Mouse (Mus musculus): ENCODE measurements around the gene Rsph14. TPM values are rescaled to one million over a fixed set of nuclear protein-coding genes. Genes with fewer than 3 reads are reported as not detected.
A peak's percentile ranks its signal among the peaks of the same experiment; 100 is the strongest.

Gene Rsph14
- total RNA-seq, 2 experiments from 2014 or later = 1.4 TPM; not detected in 1

DNA sequence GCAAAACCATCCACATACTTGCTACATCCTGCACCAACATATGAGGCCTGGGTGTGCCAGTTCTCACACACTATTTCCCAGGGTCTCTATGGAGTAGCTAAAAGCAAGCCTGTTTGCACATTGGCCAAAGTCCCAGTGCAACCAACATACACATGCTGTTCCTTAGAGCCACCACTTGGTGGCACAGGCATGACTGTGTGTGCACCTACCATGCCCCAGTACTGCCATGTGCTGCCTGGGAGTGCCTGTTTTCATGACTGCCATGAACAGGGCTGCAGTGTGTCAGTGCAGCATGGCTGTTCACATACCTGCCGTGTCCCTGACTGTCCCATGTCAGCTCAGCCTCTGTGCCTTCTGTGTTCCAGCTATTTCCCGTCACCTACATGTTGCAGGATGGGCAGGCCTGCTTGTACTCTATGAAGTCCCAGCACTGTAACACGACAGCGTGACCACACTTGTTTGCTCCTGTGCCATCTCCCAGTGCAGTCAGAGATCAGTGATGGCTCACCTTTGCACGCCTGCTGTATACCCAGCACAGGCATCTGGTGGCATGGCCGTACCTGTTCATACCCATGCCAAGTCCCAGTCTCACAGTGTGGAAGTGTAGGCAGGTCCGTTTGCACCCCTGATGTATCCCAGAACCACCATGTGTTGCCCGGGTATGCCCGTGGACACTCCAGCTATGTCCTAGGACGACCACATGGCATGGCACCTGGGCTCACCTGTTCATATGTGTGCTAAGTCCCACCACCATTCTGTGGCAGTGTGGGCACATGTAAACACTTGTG lies 95.2 kb downstream of the Rsph14 start:
- no peak for DNase-seq (ENCODE audit: low spot score in 2 of 2)

DNA sequence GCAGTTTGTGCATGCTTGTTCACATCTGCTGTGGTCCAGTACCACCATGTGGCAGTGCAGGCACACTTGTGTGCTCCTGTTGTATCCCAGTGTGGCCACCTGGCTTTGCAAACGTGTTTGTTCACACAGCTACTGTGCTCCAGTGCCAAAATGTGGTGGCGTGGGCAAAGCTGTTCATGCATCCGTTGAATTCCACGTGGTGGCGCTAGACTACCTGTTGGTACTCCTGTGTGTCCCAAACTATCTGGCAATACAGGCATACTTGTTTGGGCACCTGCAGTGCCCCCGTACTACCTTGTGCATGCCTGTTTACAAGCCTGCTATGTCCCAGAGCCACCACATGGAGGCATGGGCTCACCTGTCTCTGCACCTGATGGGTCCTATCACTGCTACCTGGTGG lies 97.4 kb downstream of the Rsph14 start:
- no peak for DNase-seq (ENCODE audit: low spot score in 2 of 2)

DNA sequence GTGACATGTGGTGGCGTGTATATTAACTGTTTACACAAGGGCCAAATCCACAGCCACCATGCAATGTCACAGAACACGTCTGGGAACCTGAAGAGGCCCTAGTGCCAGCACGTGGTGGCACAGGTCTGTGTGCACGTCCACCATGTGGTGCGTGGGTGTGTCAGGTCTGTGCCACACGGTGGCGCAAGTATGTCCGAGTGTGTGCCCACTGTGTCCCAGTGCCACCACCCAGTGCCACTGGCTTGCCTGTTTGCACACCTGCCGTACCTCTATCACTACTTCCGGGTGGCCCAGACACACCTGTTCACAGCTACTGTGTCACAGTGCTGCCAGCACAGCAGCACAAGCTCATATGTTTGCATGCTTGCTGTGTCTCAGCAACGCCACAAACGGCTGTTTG lies 97.9 kb downstream of the Rsph14 start:
- no peak for DNase-seq (ENCODE audit: low spot score in 2 of 2)

DNA sequence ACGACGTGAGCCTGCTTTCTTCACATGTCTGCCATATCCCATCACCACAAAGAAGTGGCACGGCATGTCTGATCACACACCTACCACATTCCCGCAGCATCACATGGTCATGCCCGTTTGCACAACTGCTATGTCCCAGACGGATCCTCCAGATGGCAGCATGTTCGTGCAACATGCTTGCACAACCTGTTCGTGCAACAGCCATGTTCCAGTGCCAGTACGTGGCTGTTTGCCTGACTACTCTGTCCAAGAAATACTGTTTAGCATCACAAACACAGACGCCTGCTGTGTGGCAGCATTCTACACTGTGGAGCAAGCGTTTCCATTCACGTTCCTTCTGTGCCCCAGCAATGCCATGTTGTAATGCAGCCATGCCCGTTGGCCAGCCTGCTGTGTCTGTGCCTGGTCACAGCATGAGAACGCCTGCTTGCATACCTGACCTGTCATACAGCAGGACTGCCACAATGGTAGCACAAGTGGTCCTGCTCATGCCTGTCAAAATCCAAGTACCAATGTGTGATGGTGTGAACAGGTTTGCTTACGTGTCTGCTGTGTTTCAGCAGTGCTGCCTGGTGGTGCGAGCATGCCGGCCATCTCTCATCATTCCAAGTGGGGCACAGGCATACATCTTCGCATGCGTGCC lies 98.7 kb downstream of the Rsph14 start:
- no peak for DNase-seq (ENCODE audit: low spot score in 2 of 2)

DNA sequence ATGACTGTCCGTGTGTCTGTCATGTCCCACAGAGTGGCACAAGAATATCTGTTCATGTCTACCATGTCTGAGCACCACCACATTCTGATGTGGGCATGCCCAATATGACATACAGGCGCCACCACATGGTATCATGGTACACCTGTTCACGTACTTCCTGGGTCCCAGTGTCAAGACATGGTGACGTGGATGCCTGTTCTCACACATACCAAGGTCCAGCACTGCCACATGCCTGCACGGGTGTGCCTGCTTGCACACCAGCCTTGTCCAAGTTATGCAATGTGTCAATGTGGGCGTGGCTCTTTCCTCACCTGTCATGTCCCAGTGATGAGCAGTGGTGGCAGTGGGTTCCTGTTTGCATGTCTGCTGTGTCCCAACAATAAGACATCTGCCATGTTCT lies 99.9 kb downstream of the Rsph14 start:
- no peak for DNase-seq (ENCODE audit: low spot score in 2 of 2)

DNA sequence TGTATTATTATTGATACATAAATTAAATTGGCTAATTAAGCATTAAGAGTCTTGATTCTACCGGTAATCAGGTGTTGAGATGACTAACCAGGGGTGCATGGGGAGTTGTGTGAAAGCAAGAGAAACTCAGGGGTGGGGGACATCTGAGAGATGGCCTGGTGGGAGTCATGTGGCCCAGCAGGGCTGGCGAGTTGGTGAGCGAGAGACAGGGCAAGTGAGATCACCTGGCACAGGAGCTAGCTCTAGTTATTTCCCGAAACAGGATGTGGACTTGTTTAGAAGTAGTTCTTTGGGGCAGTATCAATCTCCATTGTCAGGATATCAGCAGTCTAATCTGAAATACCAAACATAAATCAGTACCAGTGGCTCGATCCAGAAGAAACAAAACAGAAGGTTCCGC lies 100.8 kb downstream of the Rsph14 start:
- no peak for DNase-seq (ENCODE audit: low spot score in 2 of 2)

DNA sequence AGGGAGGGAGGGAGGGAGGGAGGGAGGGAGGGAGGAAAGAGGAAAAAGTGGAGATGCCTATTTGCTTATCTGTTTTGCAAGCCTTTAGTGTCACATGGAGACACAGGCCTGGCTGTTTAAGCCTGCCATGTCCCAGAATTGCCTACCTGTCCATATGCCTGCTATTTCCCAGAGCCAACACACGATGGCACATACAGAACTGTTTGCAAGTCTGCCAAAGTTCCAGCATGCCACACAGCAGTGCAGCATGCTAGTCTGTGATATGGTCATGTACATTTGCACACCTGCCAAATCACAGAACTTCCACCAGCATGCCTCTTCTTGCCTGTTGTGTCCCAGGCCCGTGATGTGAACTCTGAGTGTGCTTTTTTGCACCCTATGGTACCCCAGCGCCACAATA lies 101.8 kb downstream of the Rsph14 start:
- no peak for DNase-seq (ENCODE audit: low spot score in 2 of 2)

DNA sequence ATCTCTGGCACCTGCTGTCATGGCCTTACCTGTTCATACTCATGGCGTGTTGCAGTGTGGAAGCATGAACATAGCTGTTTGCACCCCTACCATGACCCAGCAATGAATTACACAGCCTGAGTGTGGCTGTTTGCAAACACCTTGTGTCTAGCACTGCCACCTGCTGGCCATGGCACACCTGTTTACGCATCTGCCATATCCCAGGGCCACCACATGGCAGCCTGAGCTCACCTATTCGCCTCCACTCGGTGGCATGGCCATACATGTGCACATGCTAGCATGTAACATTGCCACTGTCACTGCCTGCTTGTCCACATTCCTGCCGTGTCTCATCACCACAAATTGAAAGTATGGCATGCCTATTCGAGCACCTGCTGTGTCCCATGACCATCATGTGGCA lies 102.8 kb downstream of the Rsph14 start:
- no peak for DNase-seq (ENCODE audit: low spot score in 2 of 2)

DNA sequence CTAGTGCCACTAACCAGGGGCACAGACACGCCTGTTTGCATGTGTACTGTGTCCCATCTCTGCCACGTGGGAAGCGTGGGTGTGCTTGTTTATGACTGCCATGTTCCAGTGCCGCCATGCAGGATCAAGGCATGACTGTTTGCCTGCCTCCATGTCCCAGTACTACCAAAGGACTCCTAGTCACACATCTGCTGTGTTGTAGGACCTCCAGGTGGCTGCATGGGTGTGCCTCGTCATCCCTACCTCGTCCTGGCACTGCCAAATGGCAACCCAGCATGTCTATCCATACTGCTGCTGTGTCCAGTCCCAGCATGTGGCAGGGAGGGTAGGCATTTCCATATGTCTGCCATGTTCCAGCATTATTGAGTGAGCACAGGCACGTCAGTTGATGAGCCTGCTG lies 104.1 kb downstream of the Rsph14 start:
- DNase-seq (ENCODE audit: low spot score in 2 of 2) = no peak

DNA sequence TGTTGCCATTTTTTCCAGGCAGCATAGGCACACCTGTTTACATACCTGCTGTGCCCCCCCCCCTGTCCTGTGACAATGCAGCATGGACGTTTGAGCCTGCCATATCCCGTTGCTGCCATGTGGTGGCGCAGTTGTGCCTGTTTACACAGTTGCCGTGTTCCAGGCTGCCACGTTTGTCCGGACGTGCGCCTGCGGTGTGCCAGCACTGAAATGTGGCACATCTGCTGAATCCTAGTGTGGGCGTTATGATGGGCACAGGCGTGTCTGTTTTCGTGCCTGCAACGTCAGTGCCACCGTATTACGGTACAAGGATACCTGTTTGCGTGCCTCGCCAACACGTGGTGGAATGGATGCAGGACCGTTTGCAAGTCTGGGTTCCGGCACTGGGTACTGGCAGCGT lies 107.1 kb downstream of the Rsph14 start:
- DNase-seq (ENCODE audit: low spot score in 2 of 2) = peak in 1 of 2 experiments; percentile 52

DNA sequence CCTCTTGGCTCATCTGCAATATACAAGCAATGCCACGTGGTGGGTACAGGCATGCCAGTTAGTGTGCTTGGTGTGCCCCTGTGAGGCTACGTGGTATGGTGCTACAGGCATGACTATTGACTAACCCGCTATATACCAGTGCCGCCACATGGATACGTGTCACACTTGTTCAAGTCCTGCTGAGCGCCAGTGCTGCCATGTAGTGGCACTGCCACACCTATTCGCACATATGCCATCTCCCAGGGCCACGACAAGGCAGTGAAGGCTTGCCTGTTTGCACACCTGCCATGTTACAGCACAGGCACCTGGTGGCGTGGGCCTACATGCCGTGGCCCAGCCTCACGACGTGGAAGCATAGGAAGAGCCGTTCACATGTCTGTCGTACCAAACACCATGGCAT lies 108.1 kb downstream of the Rsph14 start:
- no peak for DNase-seq (ENCODE audit: low spot score in 2 of 2)

DNA sequence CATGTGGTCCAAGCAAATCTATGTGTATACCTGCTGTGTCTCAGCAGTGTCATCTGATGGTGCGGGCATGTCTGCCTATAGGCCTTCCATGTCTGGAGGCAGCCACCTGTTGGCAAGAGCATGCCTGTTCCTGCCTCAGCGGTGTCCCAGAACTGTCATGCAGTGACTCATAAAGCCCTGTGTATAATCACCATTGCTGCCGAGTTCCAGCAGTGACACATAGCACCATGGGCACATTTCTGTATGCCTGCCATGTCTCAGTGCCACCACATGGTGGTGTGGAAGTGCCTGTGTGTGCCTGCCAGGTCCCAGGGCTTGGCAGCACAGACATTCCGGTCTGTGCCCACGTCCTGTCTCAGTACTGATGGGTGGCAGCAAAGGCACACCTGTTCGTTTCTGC lies 109.6 kb downstream of the Rsph14 start:
- peak in 1 of 2 experiments; percentile 46 for DNase-seq (ENCODE audit: low spot score in 2 of 2)

DNA sequence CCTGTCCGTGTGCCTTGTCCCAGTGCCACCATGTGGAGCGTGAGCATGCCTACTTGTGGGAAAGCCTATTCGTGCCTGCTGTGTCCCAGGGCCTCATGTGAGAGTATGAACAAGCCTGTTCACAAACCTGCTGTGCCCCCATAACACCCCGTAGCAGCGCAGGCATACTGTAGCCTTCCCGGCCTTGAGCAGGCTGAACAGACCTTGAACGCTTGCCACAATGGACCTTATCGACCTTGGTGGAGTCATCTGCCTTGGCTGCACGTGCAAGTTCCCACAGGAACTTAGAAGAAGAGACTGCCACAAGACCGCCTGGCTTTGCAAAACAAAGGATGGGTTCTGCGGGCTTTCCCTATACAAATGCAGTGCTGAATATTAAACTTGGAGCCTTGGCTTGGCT lies 110.8 kb downstream of the Rsph14 start:
- DNase-seq (ENCODE audit: low spot score in 2 of 2) = peak in 1 of 2 experiments; percentile 55

DNA sequence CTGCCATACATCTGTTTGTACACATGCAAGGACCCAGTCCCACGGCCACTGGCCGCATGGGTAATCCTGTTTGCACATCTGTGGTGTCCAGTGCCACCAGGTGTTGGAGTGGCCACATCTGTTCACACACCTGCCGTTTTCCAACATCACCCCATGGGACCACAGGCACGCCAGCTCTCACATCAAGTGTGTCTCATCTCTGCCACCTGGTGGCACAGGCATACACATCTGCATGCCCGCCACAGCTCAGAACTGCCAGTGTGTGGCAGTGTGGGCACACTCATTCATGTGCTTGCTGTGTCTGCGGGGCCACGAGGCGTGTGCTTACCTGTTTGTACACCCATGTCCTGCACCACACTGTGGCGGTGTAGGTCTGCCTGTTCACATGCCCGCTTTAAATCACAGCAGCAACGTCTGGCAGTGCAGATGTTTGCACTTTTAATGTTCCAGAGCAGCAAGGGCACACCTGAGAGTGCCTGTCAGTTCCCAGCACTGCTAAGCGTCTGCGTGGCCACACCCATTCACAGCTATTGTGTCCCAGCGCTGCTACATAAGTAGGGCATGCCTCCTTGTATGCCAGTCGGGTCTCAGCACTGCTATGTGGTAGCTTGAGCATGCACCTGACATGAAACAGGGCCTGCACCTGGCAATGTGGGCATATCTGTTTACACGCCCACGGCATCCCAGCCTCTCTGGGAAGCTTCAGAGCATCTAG lies 111.4 kb downstream of the Rsph14 start:
- DNase-seq (ENCODE audit: low spot score in 2 of 2) = peak in 1 of 2 experiments; percentile 27

DNA sequence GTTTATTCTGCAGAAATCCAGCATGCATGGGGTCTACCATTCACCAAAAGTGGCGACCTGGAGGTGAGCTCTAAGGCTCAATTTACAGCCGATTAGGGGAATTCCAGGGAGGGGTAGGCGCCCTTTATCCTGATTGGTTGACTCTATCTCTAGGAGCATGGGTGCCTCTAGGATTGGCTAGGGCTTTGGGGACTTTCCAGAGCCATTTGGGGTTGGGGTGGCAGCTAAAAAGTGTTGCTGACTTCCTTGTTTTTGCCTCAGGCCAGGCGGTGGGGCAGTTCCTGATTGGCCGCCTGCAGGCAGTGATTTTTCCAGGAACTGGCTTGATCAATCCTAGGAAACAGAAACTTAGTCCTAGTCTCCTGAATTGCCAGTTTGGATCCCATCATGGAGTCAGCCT lies 113.1 kb downstream of the Rsph14 start:
- no peak for DNase-seq (ENCODE audit: low spot score in 2 of 2)

DNA sequence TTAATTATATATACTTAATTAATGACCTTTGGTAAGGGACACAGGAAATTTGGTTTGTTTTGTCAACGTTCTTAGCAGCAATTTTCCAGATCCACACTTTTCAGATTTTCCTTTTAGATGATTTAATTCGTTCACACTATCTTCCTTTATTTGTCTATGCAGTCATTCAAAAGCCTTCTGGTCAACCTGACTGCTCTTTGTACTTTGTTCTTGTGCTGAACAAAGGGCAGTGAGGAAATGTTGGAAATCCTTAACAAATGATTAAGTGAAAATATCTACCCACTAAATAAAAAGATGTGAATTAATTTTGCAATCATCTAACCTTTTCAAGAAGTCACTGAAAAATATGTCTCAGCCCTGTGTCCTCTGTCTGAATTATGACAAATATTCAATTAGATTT lies 124.0 kb downstream of the Rsph14 start:
- DNase-seq (ENCODE audit: low spot score in 2 of 2) = no peak

Other genes with a start within 250 kb of the Rsph14 start
- gene Gnaz, start 65.4 kb downstream of the Rsph14 start, total RNA-seq (2021) = 1 to 10 TPM; 2.9 to 4.4 TPM
- gene Rab36, start 4.5 kb upstream of the Rsph14 start, total RNA-seq (2021) = 10 to 100 TPM; 12.6 to 12.9 TPM
- 10 to 100 TPM; 35.0 to 41.0 TPM for gene Bcr, start 28.0 kb upstream of the Rsph14 start, total RNA-seq (2021)
- gene Specc1l, start 179.5 kb upstream of the Rsph14 start, total RNA-seq (2021) = 10 to 100 TPM; 51.8 to 56.0 TPM